29 mouse cellular contexts compared by ENCODE assay signal in the genomic region with DNA sequence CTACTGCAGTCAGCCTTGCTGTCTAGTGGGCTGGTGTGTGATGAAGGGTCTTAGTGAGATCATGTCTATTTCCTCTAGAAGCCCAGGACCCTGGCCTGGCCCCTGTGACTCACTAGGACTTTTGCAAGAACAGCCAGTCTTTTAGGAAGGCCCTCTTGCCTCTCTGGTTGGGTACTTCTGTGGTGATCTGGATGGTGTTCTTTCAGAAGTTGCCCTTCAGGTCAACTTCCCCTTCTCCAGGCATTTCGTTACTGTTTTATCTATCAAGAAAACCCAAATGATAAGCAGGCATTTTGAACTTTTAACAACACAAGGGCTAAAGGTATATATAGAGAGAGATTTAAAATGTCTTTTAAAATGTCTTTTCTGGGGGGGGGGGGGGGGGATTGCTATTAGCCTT.
A peak's percentile ranks its signal among the peaks of the same experiment; 100 is the strongest.
DNase-seq lines count a peak whose midpoint lies in the region; ATAC-seq and TF ChIP-seq lines count a peak whose summit lies in the region.
"Had no signal": no experiment of that assay in that cellular context is flagged by ENCODE, and none has a peak within 500 bp of the region (broad histone marks: within the 10 kb centered on the region; RNA-seq: fewer than 3 reads in every experiment).

No protein-coding gene starts in this region.

- no peaks in the 10 kb centered on the region for H3K36me3 ChIP-seq in kidney, adult 2 months (ENCODE audit: control insufficient read depth, insufficient read depth, low read length)
- H3K36me3 ChIP-seq: embryonic facial prominence, embryonic 10.5 days; embryonic facial prominence, embryonic 15.5 days; forebrain, embryonic 12.5 days; hindbrain, embryonic 12.5 days; limb, embryonic 13.5 days; liver, embryonic 13.5 days; midbrain, embryonic 10.5 days; midbrain, embryonic 15.5 days had no signal

- H3K27ac ChIP-seq in kidney, adult 2 months (ENCODE audit: insufficient read depth, low read depth, low read length), result no peak overlapping the region
- H3K27ac ChIP-seq: embryonic facial prominence, embryonic 10.5 days; embryonic facial prominence, embryonic 15.5 days; forebrain, embryonic 12.5 days; hindbrain, embryonic 12.5 days; layer of hippocampus, adult 2 months; left cerebral cortex, adult 2 months; limb, embryonic 13.5 days; liver, embryonic 13.5 days; macrophage; midbrain, embryonic 10.5 days; midbrain, embryonic 15.5 days had no signal

- TF ChIP-seq POLR2A in kidney, adult 2 months (IDR thresholded peaks at IDR 0.05; ENCODE audit: low read depth, low read length), result no peak

- ATAC-seq in common myeloid progenitor, adult 5-6 weeks (replicated peaks; ENCODE audit: low read depth, poor library complexity, severe bottlenecking), result peak; percentile 59
- ATAC-seq: intestine, postnatal 0 days; midbrain, embryonic 15.5 days had no signal

- 75% methylated on average over 1 of the region's 1 CpGs for WGBS in kidney, adult 2 months

- DNase-seq in adrenal gland, postnatal 10 days, result peak; percentile 15
- DNase-seq in adrenal gland, adult 8-10 months, result no peak
- DNase-seq in kidney, postnatal 10 days, result peak; percentile 10
- DNase-seq in kidney, adult 2 months, result no peak
- DNase-seq in thymus, postnatal 10 days (ENCODE audit: low spot score in 2 of 2), result no peak
- DNase-seq in heart, postnatal 14 days, result no peak
- no peak for DNase-seq in lung, adult 18-20 months
- DNase-seq: cerebellum, adult 2 months; cerebellum, postnatal 14 days; gastrocnemius, postnatal 10 days; liver, embryonic 13.5 days; lung, adult 2 months; lung, postnatal 10 days; right cerebral cortex, postnatal 25 days; spleen, adult 18-20 months; thymus, adult 18-20 months; thymus, postnatal 36 days had no signal

- no peaks in the 10 kb centered on the region for H3K4me1 ChIP-seq in kidney, adult 2 months (ENCODE audit: control insufficient read depth, insufficient read depth, low read length)
- H3K4me1 ChIP-seq: embryonic facial prominence, embryonic 10.5 days; embryonic facial prominence, embryonic 15.5 days; forebrain, embryonic 12.5 days; hindbrain, embryonic 12.5 days; limb, embryonic 13.5 days; liver, embryonic 13.5 days; midbrain, embryonic 10.5 days had no signal

- no peaks in the 10 kb centered on the region for H3K27me3 ChIP-seq in kidney, adult 2 months (replicated peaks; ENCODE audit: control insufficient read depth, insufficient read depth, low read length)
- H3K27me3 ChIP-seq: embryonic facial prominence, embryonic 15.5 days; forebrain, embryonic 12.5 days; hindbrain, embryonic 12.5 days; limb, embryonic 13.5 days; liver, embryonic 13.5 days; midbrain, embryonic 15.5 days had no signal

- TF ChIP-seq CTCF in kidney, adult 2 months (conservative IDR thresholded peaks at IDR 0.05; ENCODE audit: insufficient read depth, insufficient read length, low read depth, low read length), result no peak

- H3K4me3 ChIP-seq in kidney, adult 2 months (ENCODE audit: insufficient read depth, low read depth, low read length), result no peak overlapping the region
- H3K4me3 ChIP-seq: embryonic facial prominence, embryonic 10.5 days; embryonic facial prominence, embryonic 15.5 days; forebrain, embryonic 12.5 days; hindbrain, embryonic 12.5 days; layer of hippocampus, adult 2 months; left cerebral cortex, adult 2 months; limb, embryonic 13.5 days; liver, embryonic 13.5 days; midbrain, embryonic 10.5 days; midbrain, embryonic 15.5 days had no signal

- intact Hi-C loops in heart, postnatal 14 days (cut with DNase I), result no loop called here

Comparison
In these comparisons a context has a peak if more than half of its experiments do, and no peak if none do; other contexts are left out.
1. DNase-seq: peak in adrenal gland, postnatal 10 days (single experiment) and kidney, postnatal 10 days (single experiment); none in adrenal gland, adult 8-10 months (single experiment), kidney, adult 2 months (single experiment), thymus, postnatal 10 days (0 of 2), heart, postnatal 14 days (0 of 2) and lung, adult 18-20 months (0 of 2).